Comparison of ENCODE assay signal across 35 mouse cellular contexts in genomic region chr1:133371431-133371830, GRCm38 (mm10). TPM values are rescaled to one million over a fixed set of nuclear protein-coding genes. Genes with fewer than 3 reads are reported as not detected.
DNase-seq lines count a peak whose midpoint lies in the region; ATAC-seq and TF ChIP-seq lines count a peak whose summit lies in the region.
"Had no signal": no experiment of that assay in that cellular context is flagged by ENCODE, and none has a peak within 500 bp of the region (broad histone marks: within the 10 kb centered on the region; RNA-seq: fewer than 3 reads in every experiment).

No protein-coding gene starts in this region.

- peak overlapping the region; percentile 53; the same call in 1 of the 2 replicates for H3K27ac ChIP-seq in liver, embryonic 11.5 days (ENCODE audit: low read depth, low read length)
- peak overlapping the region; percentile 72 for H3K27ac ChIP-seq in liver, embryonic 13.5 days
- peak overlapping the region; percentile 96 for H3K27ac ChIP-seq in liver, postnatal 0 days (ENCODE audit: low read depth)
- H3K27ac ChIP-seq: embryonic facial prominence, embryonic 10.5 days; embryonic facial prominence, embryonic 13.5 days; forebrain, embryonic 12.5 days; forebrain, embryonic 15.5 days; heart, embryonic 15.5 days; hindbrain, embryonic 10.5 days; hindbrain, embryonic 13.5 days; hindbrain, postnatal 0 days had no signal

- TF ChIP-seq EP300 in liver, postnatal 0 days (IDR thresholded peaks at IDR 0.05; ENCODE audit: low read depth) = no peak

- H3K4me2 ChIP-seq in liver, embryonic 11.5 days = 0 out of 2 replicates have a peak overlapping the region, but pooled peaks have one; percentile 14
- no peak overlapping the region for H3K4me2 ChIP-seq in liver, embryonic 13.5 days
- H3K4me2 ChIP-seq in liver, postnatal 0 days (ENCODE audit: low read depth, low read length) = no peak overlapping the region
- H3K4me2 ChIP-seq: embryonic facial prominence, embryonic 13.5 days; forebrain, embryonic 12.5 days; forebrain, embryonic 15.5 days; heart, embryonic 12.5 days; heart, embryonic 15.5 days; hindbrain, embryonic 13.5 days had no signal

- peaks cover under 1% of the 10 kb centered on the region for H3K27me3 ChIP-seq in liver, embryonic 11.5 days (replicated peaks; ENCODE audit: control insufficient read depth, insufficient read depth, low read length)
- H3K27me3 ChIP-seq in liver, embryonic 13.5 days = peaks cover 4% of the 10 kb centered on the region; the same call in 1 of the 2 replicates
- H3K27me3 ChIP-seq in liver, postnatal 0 days (ENCODE audit: insufficient read depth, low read length) = no peaks in the 10 kb centered on the region
- H3K27me3 ChIP-seq: heart, embryonic 12.5 days had no signal

- no peak overlapping the region for H3K9ac ChIP-seq in liver, embryonic 11.5 days (ENCODE audit: low read depth, low read length)
- H3K9ac ChIP-seq in liver, embryonic 13.5 days = no peak overlapping the region
- H3K9ac ChIP-seq in liver, postnatal 0 days (replicated peaks) = 0 out of 2 replicates have a peak overlapping the region, but pooled peaks have one; percentile 21
- H3K9ac ChIP-seq: embryonic facial prominence, embryonic 13.5 days; forebrain, embryonic 12.5 days; forebrain, embryonic 15.5 days; heart, embryonic 12.5 days; heart, embryonic 15.5 days; hindbrain, embryonic 13.5 days had no signal

- no peak overlapping the region for H3K4me3 ChIP-seq in liver, embryonic 11.5 days (ENCODE audit: low read depth, low read length)
- no peak overlapping the region for H3K4me3 ChIP-seq in liver, embryonic 13.5 days (replicated peaks)
- no peak overlapping the region for H3K4me3 ChIP-seq in liver, postnatal 0 days (ENCODE audit: low read depth, low read length)
- H3K4me3 ChIP-seq: embryonic facial prominence, embryonic 10.5 days; embryonic facial prominence, embryonic 13.5 days; erythroblast, embryonic 14.5 days; forebrain, embryonic 12.5 days; forebrain, embryonic 15.5 days; heart, embryonic 12.5 days; heart, embryonic 15.5 days; hindbrain, embryonic 10.5 days; hindbrain, embryonic 13.5 days had no signal

- H3K9me3 ChIP-seq in liver, embryonic 11.5 days (ENCODE audit: control insufficient read depth, low read length) = no peaks in the 10 kb centered on the region
- H3K9me3 ChIP-seq in liver, embryonic 13.5 days (replicated peaks) = no peaks in the 10 kb centered on the region
- H3K9me3 ChIP-seq in liver, postnatal 0 days (ENCODE audit: low read length) = no peaks in the 10 kb centered on the region
- H3K9me3 ChIP-seq: embryonic facial prominence, embryonic 10.5 days; embryonic facial prominence, embryonic 13.5 days; forebrain, embryonic 12.5 days; forebrain, embryonic 15.5 days; G1E; heart, embryonic 12.5 days; heart, embryonic 15.5 days; hindbrain, embryonic 10.5 days; hindbrain, embryonic 13.5 days had no signal

- TF ChIP-seq CTCF in liver, postnatal 0 days (IDR thresholded peaks at IDR 0.05; ENCODE audit: low read depth) = no peak

- DNase-seq in adrenal gland, adult 2 months = peak; percentile 36
- no peak for DNase-seq in adrenal gland, postnatal 10 days
- DNase-seq in liver, embryonic 11.5 days (ENCODE audit: low spot score) = no peak
- no peak for DNase-seq in liver, embryonic 13.5 days
- DNase-seq in liver, postnatal 0 days = no peak
- no peak for DNase-seq in ovary, adult 18-20 months (ENCODE audit: low spot score)
- no peak for DNase-seq in lung, postnatal 25 days (ENCODE audit: low spot score)
- DNase-seq: adrenal gland, adult 8-10 months; B cell, adult 2 months; cerebellum, adult 11 months; cerebellum, adult 2 months; cerebellum, adult 9-11 months; cerebellum, postnatal 25 days; embryo, embryonic 11 days; gastrocnemius, postnatal 25 days; heart, adult 18-20 months; heart, postnatal 10 days; heart, postnatal 36 days had no signal

- WGBS in liver, embryonic 11.5 days = 80% methylated on average over 6 of the region's 6 CpGs
- WGBS in liver, embryonic 13.5 days (ENCODE audit: insufficient replicate concordance) = 59% methylated on average over 6 of the region's 6 CpGs
- WGBS in liver, postnatal 0 days (ENCODE audit: insufficient replicate concordance) = 54% methylated on average over 6 of the region's 6 CpGs

- H3K36me3 ChIP-seq in liver, embryonic 11.5 days (ENCODE audit: control insufficient read depth, insufficient read depth, low read length) = no peaks in the 10 kb centered on the region
- no peaks in the 10 kb centered on the region for H3K36me3 ChIP-seq in liver, embryonic 13.5 days
- H3K36me3 ChIP-seq in liver, postnatal 0 days (replicated peaks; ENCODE audit: insufficient read depth, low read length) = no peaks in the 10 kb centered on the region
- H3K36me3 ChIP-seq: embryonic facial prominence, embryonic 10.5 days; embryonic facial prominence, embryonic 13.5 days; forebrain, embryonic 12.5 days; forebrain, embryonic 15.5 days; G1E; heart, embryonic 12.5 days; heart, embryonic 15.5 days; hindbrain, embryonic 10.5 days; hindbrain, embryonic 13.5 days had no signal

- H3K4me1 ChIP-seq in liver, embryonic 11.5 days (replicated peaks; ENCODE audit: control insufficient read depth, insufficient read depth, low read length) = peaks cover 17% of the 10 kb centered on the region
- H3K4me1 ChIP-seq in liver, embryonic 13.5 days (replicated peaks) = peaks cover 53% of the 10 kb centered on the region
- H3K4me1 ChIP-seq in liver, postnatal 0 days (ENCODE audit: insufficient read depth) = peaks cover 26% of the 10 kb centered on the region

- ATAC-seq in liver, embryonic 11.5 days (replicated peaks; ENCODE audit: low FRiP score) = no peak
- ATAC-seq in liver, embryonic 13.5 days (ENCODE audit: low read depth) = no peak
- no peak for ATAC-seq in liver, postnatal 0 days
- ATAC-seq: forebrain, embryonic 15.5 days; hindbrain, postnatal 0 days; Patski had no signal

RNA-seq across cellular contexts. Expression of gene Etnk2, which starts 8.1 kb away (rescaled TPM):
- total RNA-seq in adrenal gland, adult 2 months (2021) = 10 to 100 TPM in 1 of 2 experiments, 1 to 10 TPM in 1; 6.2 to 13.5 TPM
- polyA plus RNA-seq in adrenal gland, adult 2 months (2012; rRNA removed) = 8.2 and 10.0 TPM in 2 replicates
- total RNA-seq in adrenal gland, postnatal 10 days (2021) = 10 to 100 TPM; 10.2 to 24.1 TPM
- 4.5 and 5.8 TPM in 2 replicates for polyA plus RNA-seq in liver, embryonic 11.5 days (2014; fragmentation: Nextera tagmentation; extraction: Ambion mirVana)
- polyA plus RNA-seq in liver, embryonic 13.5 days (2015; fragmentation: Nextera tagmentation; extraction: Ambion mirVana) = 4.3 and 4.8 TPM in 2 replicates
- polyA plus RNA-seq in liver, postnatal 0 days (2015; fragmentation: Nextera tagmentation; extraction: Ambion mirVana) = 39.5 and 39.6 TPM in 2 replicates
- polyA plus RNA-seq: erythroblast, embryonic 14.5 days; G1E had no signal

RNA-seq across cellular contexts. Expression of gene Ren1, which starts 21.1 kb away (rescaled TPM):
- 1 to 10 TPM; 5.5 to 9.2 TPM for total RNA-seq in adrenal gland, adult 2 months (2021)
- 4.4 and 6.0 TPM in 2 replicates for polyA plus RNA-seq in adrenal gland, adult 2 months (2012; rRNA removed)
- 1 to 10 TPM in 1 of 2 experiments, under 1 TPM in 1; 0.94 to 5.1 TPM for total RNA-seq in adrenal gland, postnatal 10 days (2021)
- 0.30 and 0.40 TPM in 2 replicates for polyA plus RNA-seq in liver, embryonic 11.5 days (2014; fragmentation: Nextera tagmentation; extraction: Ambion mirVana)
- 0.47 and 0.61 TPM in 2 replicates for polyA plus RNA-seq in liver, embryonic 13.5 days (2015; fragmentation: Nextera tagmentation; extraction: Ambion mirVana)
- 0.64 and 0.88 TPM in 2 replicates for polyA plus RNA-seq in liver, postnatal 0 days (2015; fragmentation: Nextera tagmentation; extraction: Ambion mirVana)
- total RNA-seq: G1E; gastrocnemius, adult 8-10 months; gastrocnemius, postnatal 25 days; heart, adult 18-20 months had no signal
- polyA plus RNA-seq: embryonic facial prominence, embryonic 10.5 days; erythroblast, embryonic 14.5 days; forebrain, embryonic 12.5 days; forebrain, embryonic 15.5 days; G1E; Patski had no signal

RNA-seq across cellular contexts. Expression of gene Kiss1, which starts 49.8 kb away (rescaled TPM):
- not detected for total RNA-seq in adrenal gland, adult 2 months (2021)
- polyA plus RNA-seq in adrenal gland, adult 2 months (2012; rRNA removed) = not detected in 2 replicates
- total RNA-seq in adrenal gland, postnatal 10 days (2021) = not detected
- polyA plus RNA-seq in liver, embryonic 11.5 days (2014; fragmentation: Nextera tagmentation; extraction: Ambion mirVana) = not detected in 2 replicates
- not detected in 2 replicates for polyA plus RNA-seq in liver, embryonic 13.5 days (2015; fragmentation: Nextera tagmentation; extraction: Ambion mirVana)
- polyA plus RNA-seq in liver, postnatal 0 days (2015; fragmentation: Nextera tagmentation; extraction: Ambion mirVana) = not detected in 2 replicates
- total RNA-seq: adrenal gland, adult 8-10 months; adrenal gland, postnatal 4 days; CH12.LX; G1E; gastrocnemius, adult 8-10 months; gastrocnemius, postnatal 25 days; heart, adult 18-20 months; heart, postnatal 10 days; heart, postnatal 36 days; hindbrain, postnatal 0 days had no signal
- polyA plus RNA-seq: cerebellum, adult 2 months; cortical plate, adult 2 months; embryonic facial prominence, embryonic 10.5 days; embryonic facial prominence, embryonic 13.5 days; erythroblast, embryonic 14.5 days; forebrain, embryonic 12.5 days; forebrain, embryonic 15.5 days; G1E; gonadal fat pad, adult 2 months; heart, embryonic 12.5 days; heart, embryonic 15.5 days; hindbrain, embryonic 10.5 days; hindbrain, postnatal 0 days; Patski had no signal

RNA-seq across cellular contexts. Expression of gene Sox13, which starts 52.7 kb away (rescaled TPM):
- total RNA-seq in adrenal gland, adult 2 months (2021) = 10 to 100 TPM; 14.5 to 18.0 TPM
- 24.1 and 26.2 TPM in 2 replicates for polyA plus RNA-seq in adrenal gland, adult 2 months (2012; rRNA removed)
- 10 to 100 TPM; 18.5 to 23.2 TPM for total RNA-seq in adrenal gland, postnatal 10 days (2021)
- 4.1 and 4.4 TPM in 2 replicates for polyA plus RNA-seq in liver, embryonic 11.5 days (2014; fragmentation: Nextera tagmentation; extraction: Ambion mirVana)
- polyA plus RNA-seq in liver, embryonic 13.5 days (2015; fragmentation: Nextera tagmentation; extraction: Ambion mirVana) = 1.3 and 1.5 TPM in 2 replicates
- polyA plus RNA-seq in liver, postnatal 0 days (2015; fragmentation: Nextera tagmentation; extraction: Ambion mirVana) = 1.3 and 1.9 TPM in 2 replicates
